Mouse (Mus musculus) embryonic facial prominence, embryonic 14.5 days (tissue): Measurements from ENCODE around the gene Rnft2. TPM values are rescaled to one million over a fixed set of nuclear protein-coding genes. Genes with fewer than 3 reads are reported as not detected.

Source experiments
- ATAC-seq: fragments of 200-750 bp; cut with Nextera tagmentation; 2 replicates; pipeline ENCODE4 v1.8.0; 2017; ENCODE audit warnings: low read depth, moderate number of reproducible peaks, moderate TSS enrichment
- DNase-seq: peaks from one replicate; pipeline ENCODE4 v3.0.0-alpha.2; 2015; ENCODE audit warnings: low spot score
- H3K27ac ChIP-seq: fragments of 300-500 bp; sonication (generic); replicated peaks from 2 replicates; pipeline ENCODE4 v1.5.1; 2014; ENCODE audit warnings: low read depth, mild to moderate bottlenecking, low read length, moderate library complexity
- H3K27me3 ChIP-seq: fragments of 300-500 bp; sonication (generic); replicated peaks from 2 replicates; pipeline ENCODE4 v1.6.1; 2014; ENCODE audit warnings: low read length; ENCODE audit not compliant: control insufficient read depth, insufficient read depth
- H3K36me3 ChIP-seq: fragments of 300-500 bp; sonication (generic); 2 replicates; pipeline ENCODE4 v1.6.1; 2014; ENCODE audit warnings: low read length, mixed read lengths; ENCODE audit not compliant: control insufficient read depth, insufficient read depth
- H3K4me1 ChIP-seq: fragments of 300-500 bp; sonication (generic); 2 replicates; pipeline ENCODE4 v1.6.1; 2014; ENCODE audit warnings: antibody characterized with exemption, low read length; ENCODE audit not compliant: control insufficient read depth, insufficient read depth
- H3K4me2 ChIP-seq: fragments of 300-500 bp; sonication (generic); 2 replicates; pipeline ENCODE4 v1.6.1; 2014; ENCODE audit warnings: low read depth, mild to moderate bottlenecking, low read length, moderate library complexity, mixed read lengths
- H3K4me3 ChIP-seq: fragments of 300-500 bp; sonication (generic); 2 replicates; pipeline ENCODE4 v1.5.1; 2014; ENCODE audit warnings: low read depth, mild to moderate bottlenecking, low read length
- H3K9ac ChIP-seq: fragments of 300-500 bp; sonication (generic); 2 replicates; pipeline ENCODE4 v1.6.1; 2014; ENCODE audit warnings: low read depth, mild to moderate bottlenecking, low read length, moderate library complexity, mixed read lengths
- H3K9me3 ChIP-seq: fragments of 300-500 bp; sonication (generic); 2 replicates; pipeline ENCODE4 v1.6.1; 2016; ENCODE audit warnings: low read length; ENCODE audit not compliant: control insufficient read depth
- WGBS: fragments of 180-500 bp; shearing (Covaris S2); extraction: QIAGEN DNeasy Blood & Tissue Kit; methylation state at CpG from one replicate; pipeline ENCODE4 v1.1.7; 2014; 5-methylcytosine and 5-hydroxymethylcytosine counted together
- polyA plus RNA-seq: library from polyadenylated mRNA; unstranded; fragments of >200 nt; fragmentation: Nextera tagmentation; extraction: Ambion mirVana; gene quantifications from 2 replicates; pipeline ENCODE4 v1.2.1, GENCODE M21; 2014

Rnft2 gene
- polyA plus RNA-seq, 1 experiment from 2014 or later: 2.8 TPM

DNA sequence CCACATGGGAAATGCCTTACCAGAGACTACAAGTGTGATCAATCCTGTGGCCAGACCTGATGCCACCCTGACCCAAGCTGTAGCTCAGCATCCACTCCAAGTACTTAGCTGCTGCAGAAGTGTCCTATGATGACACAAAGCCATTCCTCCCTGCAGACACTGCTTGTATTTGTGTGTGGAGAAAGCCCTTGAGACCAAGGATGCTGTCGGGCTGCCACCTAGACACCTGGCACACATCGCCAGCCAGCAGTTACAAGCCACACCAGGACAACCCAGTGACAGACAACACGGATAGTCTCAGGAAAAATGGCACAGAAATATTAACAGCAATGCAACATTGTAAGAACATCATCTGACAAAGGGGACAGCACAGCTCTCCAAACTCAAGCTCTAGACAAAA lies 99.5 kb downstream of the Rnft2 start:
- Histone ChIP-seq H3K27ac (0 out of 2 replicates have a peak overlapping the region, but pooled peaks have one; percentile 40), H3K36me3 (peaks cover 23% of the 10 kb centered on the region), H3K4me1 (no peaks in the 10 kb centered on the region), H3K9me3 (no peaks in the 10 kb centered on the region), H3K4me3 (no peak overlapping the region), H3K9ac (no peak overlapping the region), H3K4me2 (no peak overlapping the region), H3K27me3 (no peaks in the 10 kb centered on the region)
- 90% methylated on average over 3 of the region's 3 CpGs for WGBS
- ATAC-seq (no peak), DNase-seq (no peak)

DNA sequence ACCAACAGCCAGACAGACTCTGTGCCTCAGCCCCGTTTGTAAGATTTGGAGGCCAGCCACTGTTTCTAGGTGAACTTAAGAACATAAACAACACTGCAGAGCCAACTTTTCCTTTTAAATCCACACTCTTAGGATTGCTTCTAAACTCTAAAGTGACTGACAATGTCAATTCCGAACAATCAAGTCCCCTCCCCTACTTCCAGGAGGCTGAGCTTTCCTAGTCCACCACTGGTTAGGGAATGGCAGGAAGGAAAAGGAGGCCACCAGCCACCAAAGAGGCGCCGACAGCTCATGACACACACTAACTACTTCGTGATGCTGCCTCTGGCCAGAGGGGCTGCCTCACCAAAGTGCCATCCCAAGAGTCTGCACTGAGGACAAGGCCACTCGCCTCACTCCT lies 100.1 kb downstream of the Rnft2 start:
- WGBS: 88% methylated on average over 6 of the region's 6 CpGs
- no peak overlapping the region for H3K27ac ChIP-seq
- no peak overlapping the region for H3K4me2 ChIP-seq
- no peak overlapping the region for H3K4me3 ChIP-seq
- H3K27me3 ChIP-seq: no peaks in the 10 kb centered on the region
- H3K9me3 ChIP-seq: no peaks in the 10 kb centered on the region
- H3K4me1 ChIP-seq: no peaks in the 10 kb centered on the region
- no peak overlapping the region for H3K9ac ChIP-seq
- DNase-seq (no peak), ATAC-seq (no peak)
- H3K36me3 ChIP-seq: peaks cover 24% of the 10 kb centered on the region

DNA sequence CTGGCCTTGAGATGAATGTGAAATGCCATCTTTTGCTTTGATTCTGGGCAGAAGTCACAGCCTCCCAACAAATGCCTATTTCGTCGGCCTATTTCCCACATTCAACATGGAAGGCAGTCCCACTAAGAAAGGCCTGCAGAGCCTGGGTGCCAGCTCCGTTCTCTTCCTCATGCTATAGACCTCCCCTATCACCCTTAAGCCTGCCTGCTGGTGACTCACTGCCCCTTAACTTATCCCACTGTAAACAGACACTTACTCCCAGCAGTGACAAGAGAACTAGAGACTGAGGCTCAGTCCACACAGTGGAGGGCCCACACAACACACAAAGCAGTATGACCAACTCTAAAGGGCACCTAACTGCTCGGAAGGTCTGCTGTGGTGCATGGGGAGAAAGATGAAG lies 100.6 kb downstream of the Rnft2 start:
- 90% methylated on average over 4 of the region's 4 CpGs for WGBS
- Histone ChIP-seq H3K4me3 (no peak overlapping the region), H3K4me2 (no peak overlapping the region), H3K9me3 (no peaks in the 10 kb centered on the region), H3K27me3 (no peaks in the 10 kb centered on the region), H3K9ac (no peak overlapping the region), H3K36me3 (peaks cover 28% of the 10 kb centered on the region), H3K27ac (no peak overlapping the region), H3K4me1 (no peaks in the 10 kb centered on the region)
- DNase-seq: no peak
- ATAC-seq: no peak

DNA sequence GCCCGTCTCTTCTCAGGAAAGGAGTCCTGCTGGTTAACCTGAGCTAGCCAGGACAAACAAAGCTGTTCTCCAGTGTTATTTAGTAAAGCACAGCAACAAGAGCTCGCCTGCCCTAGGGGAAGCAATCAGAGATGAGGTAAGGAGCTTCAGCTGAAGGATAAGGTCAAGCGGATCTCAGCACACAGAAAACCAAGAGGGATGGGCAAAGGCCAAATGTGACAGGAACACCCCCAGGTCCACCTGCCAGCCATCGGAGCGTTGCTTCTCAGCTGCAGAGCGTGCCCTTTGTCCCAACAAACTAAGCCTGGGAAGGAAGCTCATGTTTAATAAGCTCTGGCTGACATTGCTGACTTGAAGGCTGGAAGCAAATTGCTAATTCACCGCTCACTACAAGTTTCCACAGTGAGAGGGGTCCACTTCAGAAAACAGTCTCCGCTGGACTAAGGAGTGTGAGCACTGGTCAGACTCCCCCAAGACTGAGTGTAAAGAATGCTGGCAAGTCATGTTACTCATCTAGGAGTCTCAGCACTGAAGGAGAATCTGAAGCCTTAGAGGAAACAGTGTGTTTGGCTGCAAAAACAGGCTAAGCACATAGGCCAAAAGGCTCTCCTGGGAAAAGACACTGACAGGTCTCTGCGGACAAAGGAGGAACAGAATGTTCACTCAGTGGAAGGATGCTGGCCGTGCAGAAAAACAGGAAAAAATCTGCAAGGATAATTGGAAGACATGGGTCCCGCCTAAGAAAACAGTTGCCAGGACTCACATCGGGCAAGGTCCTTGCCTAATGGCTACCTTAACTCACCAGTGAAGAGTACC lies 101.5 kb downstream of the Rnft2 start:
- Histone ChIP-seq H3K9me3 (no peaks in the 10 kb centered on the region), H3K36me3 (peaks cover 33% of the 10 kb centered on the region), H3K4me1 (no peaks in the 10 kb centered on the region), H3K27me3 (no peaks in the 10 kb centered on the region), H3K4me2 (no peak overlapping the region), H3K27ac (no peak overlapping the region), H3K4me3 (no peak overlapping the region), H3K9ac (0 out of 2 replicates have a peak overlapping the region, but pooled peaks have one; percentile 7)
- DNase-seq: peak; percentile 5
- 74% methylated on average over 12 of the region's 12 CpGs for WGBS
- no peak for ATAC-seq

DNA sequence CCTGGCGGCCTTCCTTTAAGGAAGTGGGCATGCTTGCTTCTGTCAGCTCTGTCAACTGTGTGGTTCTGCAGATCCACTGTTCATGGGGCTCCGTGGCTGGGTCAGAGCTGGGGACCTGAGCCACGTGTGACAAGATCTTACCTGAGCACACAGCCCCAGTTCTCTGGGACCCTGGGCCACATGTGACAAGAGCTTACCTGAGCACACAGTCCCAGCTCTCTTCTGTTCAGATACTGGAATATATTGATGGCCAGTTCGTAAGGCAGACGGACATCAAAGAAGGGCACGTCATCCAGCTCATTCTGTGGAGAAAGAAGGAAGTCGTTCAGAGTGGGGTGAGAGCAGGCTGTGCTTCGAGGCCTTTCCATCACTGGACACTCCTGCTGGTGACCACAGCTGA lies 102.4 kb downstream of the Rnft2 start:
- no peaks in the 10 kb centered on the region for H3K9me3 ChIP-seq

More for the DNA sequence above, 102.4 kb downstream of the Rnft2 start:
- DNase-seq (no peak), ATAC-seq (no peak)
- H3K27ac ChIP-seq: no peak overlapping the region
- no peak overlapping the region for H3K9ac ChIP-seq
- H3K4me3 ChIP-seq: no peak overlapping the region
- no peaks in the 10 kb centered on the region for H3K27me3 ChIP-seq
- peaks cover 39% of the 10 kb centered on the region for H3K36me3 ChIP-seq
- H3K4me2 ChIP-seq: no peak overlapping the region
- no peaks in the 10 kb centered on the region for H3K4me1 ChIP-seq
- WGBS: 94% methylated on average over 8 of the region's 8 CpGs

Other genes with a start within 250 kb of the Rnft2 start
- gene Tesc, start 217.4 kb downstream of the Rnft2 start, polyA plus RNA-seq: 10.4 and 12.1 TPM in 2 replicates
- 31.7 and 32.2 TPM in 2 replicates for gene Fbxw8, start 89.7 kb downstream of the Rnft2 start, polyA plus RNA-seq
- gene Hrk, start 80.5 kb downstream of the Rnft2 start, polyA plus RNA-seq: 0.29 and 0.38 TPM in 2 replicates
- gene 2410131K14Rik, start 111 bp upstream of the Rnft2 start, polyA plus RNA-seq: 10.1 and 10.7 TPM in 2 replicates